Comparison of ENCODE assay signal across 22 mouse cellular contexts in the genomic region with DNA sequence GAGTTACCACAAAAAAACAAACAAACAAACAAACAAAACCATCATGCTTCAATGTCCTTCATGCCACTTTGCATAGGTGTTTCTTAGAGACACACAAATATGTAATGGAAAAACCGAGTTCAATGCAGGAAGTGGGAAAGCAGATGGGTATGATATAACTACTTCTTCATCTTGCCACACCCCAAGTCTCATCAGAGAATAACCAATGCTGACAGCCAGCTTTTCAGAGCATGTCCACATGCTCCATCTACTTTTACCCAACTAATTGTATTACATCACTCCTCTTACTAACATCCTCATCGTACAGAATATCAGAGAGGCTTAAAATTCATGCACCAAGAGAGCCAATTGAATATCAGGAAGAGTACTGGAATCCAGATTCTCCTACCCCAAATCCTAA.
DNase-seq lines count a peak whose midpoint lies in the region; ATAC-seq lines count a peak whose summit lies in the region.
"Had no signal": no experiment of that assay in that cellular context is flagged by ENCODE, and none has a peak within 500 bp of the region (broad histone marks: within the 10 kb centered on the region; RNA-seq: fewer than 3 reads in every experiment).

No protein-coding gene starts in this region.

- H3K9ac ChIP-seq in heart, embryonic 11.5 days (ENCODE audit: low read depth, low read length), result no peak overlapping the region

- peak; percentile 13 for DNase-seq in splenic B cell, adult 2 months (ENCODE audit: low read depth, low spot score)
- DNase-seq in layer of hippocampus, adult 11-12 months (ENCODE audit: low spot score), result no peak
- no peak for DNase-seq in neural tube, embryonic 10.5 days (ENCODE audit: extremely low spot score, low spot score)
- no peak for DNase-seq in thymus, postnatal 14 days
- DNase-seq: adrenal gland, adult 2 months; adrenal gland, adult 8-10 months; adrenal gland, postnatal 10 days; adrenal gland, postnatal 14 days; adrenal gland, postnatal 25 days; adrenal gland, postnatal 36 days; B cell, adult 2 months; cerebellum, adult 11 months; cerebellum, adult 11-12 months had no signal

- H3K4me3 ChIP-seq in heart, embryonic 11.5 days (ENCODE audit: low read depth, low read length), result no peak overlapping the region

- H3K4me1 ChIP-seq in heart, embryonic 11.5 days (ENCODE audit: control insufficient read depth, insufficient read depth, low read length), result no peaks in the 10 kb centered on the region

- no peak overlapping the region for H3K4me2 ChIP-seq in heart, embryonic 11.5 days

- H3K36me3 ChIP-seq in splenic B cell, adult 2 months (ENCODE audit: control insufficient read depth, insufficient read depth, low read length, poor library complexity, severe bottlenecking), result no peaks in the 10 kb centered on the region
- H3K36me3 ChIP-seq in heart, embryonic 11.5 days (ENCODE audit: control insufficient read depth, insufficient read depth, low read length), result no peaks in the 10 kb centered on the region
- H3K36me3 ChIP-seq: G1E had no signal

- no peaks in the 10 kb centered on the region for H3K27me3 ChIP-seq in splenic B cell, adult 2 months (ENCODE audit: control insufficient read depth, insufficient read depth, low read length, poor library complexity, severe bottlenecking)
- no peaks in the 10 kb centered on the region for H3K27me3 ChIP-seq in heart, embryonic 11.5 days (ENCODE audit: control insufficient read depth, insufficient read depth, low read length)
- H3K27me3 ChIP-seq: CH12.LX, Patski had no signal

- no peaks in the 10 kb centered on the region for H3K9me3 ChIP-seq in heart, embryonic 11.5 days (replicated peaks; ENCODE audit: control insufficient read depth, low read length)

- no peak overlapping the region for H3K27ac ChIP-seq in heart, embryonic 11.5 days (ENCODE audit: low read depth, low read length)

- peak; percentile 90 for ATAC-seq in granulocyte monocyte progenitor cell, adult 5-6 weeks (replicated peaks; ENCODE audit: poor library complexity, severe bottlenecking)
- ATAC-seq in megakaryocyte, adult 5-6 weeks (ENCODE audit: poor library complexity, severe bottlenecking), result peak; percentile 87
- peak; percentile 80 for ATAC-seq in megakaryocyte progenitor cell, adult 5-6 weeks (replicated peaks; ENCODE audit: poor library complexity)
- ATAC-seq in heart, embryonic 11.5 days (replicated peaks; ENCODE audit: insufficient number of reproducible peaks, low FRiP score, low TSS enrichment), result no peak
- ATAC-seq: activated CD4-positive, CD25-positive, alpha-beta regulatory T cell, adult 4 months; CD4-positive, CD25-positive, alpha-beta regulatory T cell, adult 4 months; Patski had no signal

- 74% methylated on average over 2 of the region's 2 CpGs for WGBS in heart, embryonic 11.5 days (ENCODE audit: insufficient replicate concordance)
